Mouse (Mus musculus): Measurements from ENCODE around the gene E330014E10Rik. TPM values are rescaled to one million over a fixed set of nuclear protein-coding genes. Genes with fewer than 3 reads are reported as not detected.
A peak's percentile ranks its signal among the peaks of the same experiment; 100 is the strongest.
"Not testable (repeated sequence)": the region's sequence is repeated elsewhere in the genome, so short reads cannot be mapped to it uniquely, and the experiment has no call there.

E330014E10Rik gene
- polyA plus RNA-seq (2015; fragmentation: Nextera tagmentation; extraction: Ambion mirVana): not detected in 2 replicates

DNA sequence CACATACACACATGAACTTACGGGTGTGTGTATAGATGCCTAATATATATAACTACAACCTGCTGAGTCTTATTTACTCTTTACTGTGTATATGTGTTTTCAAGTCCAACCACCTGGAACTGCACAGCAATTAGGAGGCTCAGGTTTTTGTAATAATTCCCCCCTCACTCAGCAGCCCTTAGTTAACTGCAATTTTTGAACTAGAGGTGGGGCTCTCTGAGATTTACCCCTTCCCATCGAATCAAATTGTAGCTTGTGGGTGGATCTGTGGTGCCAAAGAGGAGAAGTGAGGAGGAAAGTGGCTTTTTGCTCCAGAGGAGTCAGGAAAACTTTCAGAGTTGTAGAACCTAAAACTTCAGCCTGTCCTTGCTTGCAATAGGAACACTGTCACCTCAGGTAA lies at the start of gene E330014E10Rik:
Gene E330014E10Rik (plus strand): TSS at position 301 of the 400 bp plus-strand sequence.
- not testable (repeated sequence) for H3K27me3 ChIP-seq (replicated peaks; ENCODE audit: control insufficient read depth, insufficient read depth, low read length); H3K9ac ChIP-seq (ENCODE audit: low read depth, low read length); H3K4me1 ChIP-seq (ENCODE audit: control insufficient read depth, insufficient read depth, low read length); H3K4me3 ChIP-seq (ENCODE audit: low read length); H3K27ac ChIP-seq (ENCODE audit: low read length); H3K36me3 ChIP-seq (ENCODE audit: control insufficient read depth, insufficient read depth, low read length); H3K9me3 ChIP-seq (ENCODE audit: control insufficient read depth, low read length); ATAC-seq; H3K4me2 ChIP-seq (ENCODE audit: low read depth, low read length)
- WGBS: no CpG with 5 or more reads among the region's 2 CpGs

GRCm38 (mm10) chr5:95736073-95736472 lies 39.7 kb upstream of the E330014E10Rik start, which contains the start of gene Gm7978:
Gm7978 (minus strand) TSS chr5:95736173.
- no CpG with 5 or more reads among the region's 1 CpGs for WGBS

DNA sequence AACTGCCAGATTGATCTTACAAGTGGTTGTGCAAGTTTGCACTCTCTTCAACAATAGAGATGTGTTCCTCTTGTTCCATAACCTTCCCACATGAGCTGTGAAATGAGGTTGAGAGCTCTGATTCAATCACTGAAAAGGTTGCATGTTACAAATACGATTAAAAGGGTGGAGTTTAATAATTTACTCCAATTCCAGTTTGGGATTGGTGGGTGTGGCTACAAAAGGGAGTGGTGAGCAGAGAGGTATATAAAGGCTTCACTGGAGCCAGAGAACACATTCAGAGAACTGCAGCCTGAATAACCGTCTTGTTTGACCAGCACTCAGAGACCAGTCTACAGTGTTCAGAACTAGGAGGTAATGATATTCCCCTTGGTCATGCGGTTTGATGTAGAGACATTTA lies 34.1 kb upstream of the E330014E10Rik start, which contains the start of gene Gm7982:
Gene Gm7982 (plus strand): TSS at position 301 of the 400 bp plus-strand sequence.
- not testable (repeated sequence) for H3K4me2 ChIP-seq (ENCODE audit: low read depth, low read length); H3K9me3 ChIP-seq (ENCODE audit: control insufficient read depth, low read length); H3K4me3 ChIP-seq (ENCODE audit: low read length); H3K36me3 ChIP-seq (ENCODE audit: control insufficient read depth, insufficient read depth, low read length); H3K9ac ChIP-seq (ENCODE audit: low read depth, low read length); H3K27me3 ChIP-seq (replicated peaks; ENCODE audit: control insufficient read depth, insufficient read depth, low read length); H3K4me1 ChIP-seq (ENCODE audit: control insufficient read depth, insufficient read depth, low read length); H3K27ac ChIP-seq (ENCODE audit: low read length); ATAC-seq
- no CpG with 5 or more reads among the region's 3 CpGs for WGBS

More at GRCm38 (mm10) chr5:95736073-95736472, 39.7 kb upstream of the E330014E10Rik start, which contains the start of gene Gm7978:
- not testable (repeated sequence) for H3K9me3 ChIP-seq (ENCODE audit: control insufficient read depth, low read length); H3K4me3 ChIP-seq (ENCODE audit: low read length); H3K27me3 ChIP-seq (replicated peaks; ENCODE audit: control insufficient read depth, insufficient read depth, low read length); H3K27ac ChIP-seq (ENCODE audit: low read length); ATAC-seq; H3K4me1 ChIP-seq (ENCODE audit: control insufficient read depth, insufficient read depth, low read length); H3K4me2 ChIP-seq (ENCODE audit: low read depth, low read length); H3K36me3 ChIP-seq (ENCODE audit: control insufficient read depth, insufficient read depth, low read length); H3K9ac ChIP-seq (ENCODE audit: low read depth, low read length)

GRCm38 (mm10) chr5:95810841-95811240 lies 35.1 kb downstream of the E330014E10Rik start:
- not testable (repeated sequence) for H3K9ac ChIP-seq (ENCODE audit: low read depth, low read length); H3K4me3 ChIP-seq (ENCODE audit: low read length); ATAC-seq; H3K36me3 ChIP-seq (ENCODE audit: control insufficient read depth, insufficient read depth, low read length); H3K27ac ChIP-seq (ENCODE audit: low read length); H3K4me2 ChIP-seq (ENCODE audit: low read depth, low read length); H3K27me3 ChIP-seq (replicated peaks; ENCODE audit: control insufficient read depth, insufficient read depth, low read length); H3K9me3 ChIP-seq (ENCODE audit: control insufficient read depth, low read length); H3K4me1 ChIP-seq (ENCODE audit: control insufficient read depth, insufficient read depth, low read length)
- 66% methylated on average over 2 of the region's 2 CpGs for whole genome bisulfite sequencing

- H3K36me3 ChIP-seq (ENCODE audit: control insufficient read depth, insufficient read depth, low read length): no peaks in the 10 kb centered on the region
- H3K4me3 ChIP-seq (ENCODE audit: low read length): no peak overlapping the region
- H3K9me3 ChIP-seq (ENCODE audit: control insufficient read depth, low read length): no peaks in the 10 kb centered on the region
- no peak overlapping the region for H3K9ac ChIP-seq (ENCODE audit: low read depth, low read length)
- 69% methylated on average over 4 of the region's 4 CpGs for WGBS
- no peak overlapping the region for H3K4me2 ChIP-seq (ENCODE audit: low read depth, low read length)
- no peaks in the 10 kb centered on the region for H3K27me3 ChIP-seq (replicated peaks; ENCODE audit: control insufficient read depth, insufficient read depth, low read length)
- no peaks in the 10 kb centered on the region for H3K4me1 ChIP-seq (ENCODE audit: control insufficient read depth, insufficient read depth, low read length)
- no peak for ATAC-seq
- H3K27ac ChIP-seq (ENCODE audit: low read length): no peak overlapping the region
These were observed 60.8 kb downstream of the E330014E10Rik start for GRCm38 (mm10) chr5:95836580-95836979.

- peak; percentile 67 for ATAC-seq
- H3K4me1 ChIP-seq (ENCODE audit: control insufficient read depth, insufficient read depth, low read length): no peaks in the 10 kb centered on the region
- 77% methylated on average over 3 of the region's 3 CpGs for WGBS
- no peak overlapping the region for H3K4me3 ChIP-seq (ENCODE audit: low read length)
- no peak overlapping the region for H3K27ac ChIP-seq (ENCODE audit: low read length)
- H3K9me3 ChIP-seq (ENCODE audit: control insufficient read depth, low read length): no peaks in the 10 kb centered on the region
- no peaks in the 10 kb centered on the region for H3K27me3 ChIP-seq (replicated peaks; ENCODE audit: control insufficient read depth, insufficient read depth, low read length)
- H3K9ac ChIP-seq (ENCODE audit: low read depth, low read length): no peak overlapping the region
- H3K4me2 ChIP-seq (ENCODE audit: low read depth, low read length): no peak overlapping the region
- H3K36me3 ChIP-seq (ENCODE audit: control insufficient read depth, insufficient read depth, low read length): no peaks in the 10 kb centered on the region
These were observed 78.2 kb downstream of the E330014E10Rik start for GRCm38 (mm10) chr5:95854030-95854429.

Other genes starting within 250 kb of the E330014E10Rik start
- not detected in 2 replicates for gene Gm7971, start 181.1 kb upstream of the E330014E10Rik start, polyA plus RNA-seq (2015; fragmentation: Nextera tagmentation; extraction: Ambion mirVana)
- gene Gm7978, start 39.8 kb upstream of the E330014E10Rik start, polyA plus RNA-seq (2015; fragmentation: Nextera tagmentation; extraction: Ambion mirVana): not detected in 2 replicates
- not detected in 2 replicates for gene Gm7982, start 34.0 kb upstream of the E330014E10Rik start, polyA plus RNA-seq (2015; fragmentation: Nextera tagmentation; extraction: Ambion mirVana)
- gene Cxcl13, start 181.0 kb downstream of the E330014E10Rik start, polyA plus RNA-seq (2015; fragmentation: Nextera tagmentation; extraction: Ambion mirVana): 72.3 and 75.4 TPM in 2 replicates